Mouse (Mus musculus): ENCODE results near the gene Ifit2.

DNA sequence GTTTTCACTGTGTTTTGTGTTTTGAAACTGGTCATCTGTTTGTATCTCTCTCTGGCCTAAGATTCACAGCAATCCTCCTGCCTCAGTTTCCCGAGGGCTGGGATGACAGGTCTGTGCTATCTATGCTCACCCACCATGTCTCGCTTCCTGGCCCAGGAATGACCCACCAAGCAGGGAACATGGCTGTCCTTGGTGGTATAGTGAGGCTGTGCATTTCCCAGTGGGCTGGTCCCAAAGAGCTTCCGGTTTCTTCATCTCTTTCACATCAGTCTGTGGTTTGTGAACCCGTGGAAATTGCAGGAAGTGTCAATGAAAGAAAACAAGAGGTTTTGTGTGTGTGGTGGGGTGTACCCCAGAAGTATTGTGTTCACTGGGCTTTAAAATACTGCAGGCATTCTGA is 74.2 kb downstream of the Ifit2 start:
- TF ChIP-seq CTCF (IDR thresholded peaks at IDR 0.05; ENCODE audit: borderline replicate concordance, insufficient read depth, low read length) (no peak), POLR2A (IDR thresholded peaks at IDR 0.05; ENCODE audit: low read depth, low read length) (no peak)
